Mouse (Mus musculus): ENCODE data around the gene Bsdc1. TPM values are rescaled to one million over a fixed set of nuclear protein-coding genes. Genes with fewer than 3 reads are reported as not detected.
"Not testable (repeated sequence)": the region's sequence is repeated elsewhere in the genome, so short reads cannot be mapped to it uniquely, and the experiment has no call there.

Bsdc1 gene
- total RNA-seq, 2 experiments from 2014 or later = 56.2 to 62.7 TPM

GRCm38 (mm10) chr4:129508834-129509600 lies 47.6 kb downstream of the Bsdc1 start:
- no peak for DNase-seq (ENCODE audit: low spot score in 2 of 2)
- TF ChIP-seq CTCF (conservative IDR thresholded peaks at IDR 0.05) = no peak
- no peak overlapping the region for H3K27ac ChIP-seq
- no peak overlapping the region for H3K4me3 ChIP-seq

GRCm38 (mm10) chr4:129509650-129510049 lies 48.3 kb downstream of the Bsdc1 start:
- no peak for DNase-seq (ENCODE audit: low spot score in 2 of 2)
- H3K27ac ChIP-seq = no peak overlapping the region
- no peak overlapping the region for H3K4me3 ChIP-seq
- TF ChIP-seq CTCF (conservative IDR thresholded peaks at IDR 0.05) = no peak

- no peak for DNase-seq (ENCODE audit: low spot score in 2 of 2)
- no peak for TF ChIP-seq CTCF (conservative IDR thresholded peaks at IDR 0.05)
- no peak overlapping the region for H3K4me3 ChIP-seq
- H3K27ac ChIP-seq = peak overlapping the region; percentile 70
These were observed 49.5 kb downstream of the Bsdc1 start for GRCm38 (mm10) chr4:129510723-129511412.

- no peak for TF ChIP-seq CTCF (conservative IDR thresholded peaks at IDR 0.05)
- DNase-seq (ENCODE audit: low spot score in 2 of 2) = no peak
- Histone ChIP-seq H3K4me3 (no peak overlapping the region), H3K27ac (peak overlapping the region; percentile 70)
These were observed 50.2 kb downstream of the Bsdc1 start for GRCm38 (mm10) chr4:129511413-129512096.

GRCm38 (mm10) chr4:129513086-129513767 lies 51.8 kb downstream of the Bsdc1 start, which contains the start of gene Marcksl1:
Gene Marcksl1, plus strand, starts transcription at chr4:129513581.
- TF ChIP-seq CTCF (conservative IDR thresholded peaks at IDR 0.05) = no peak
- Histone ChIP-seq H3K4me3 (peak within 1 kb of the TSS; percentile 64), H3K27ac (peak within 1 kb of the TSS; percentile 87)
- DNase-seq (ENCODE audit: low spot score in 2 of 2) = peak; percentile 81

- H3K4me3 ChIP-seq = peak overlapping the region; percentile 64
- no peak for DNase-seq (ENCODE audit: low spot score in 2 of 2)
- H3K27ac ChIP-seq = peak overlapping the region; percentile 87
- no peak for TF ChIP-seq CTCF (conservative IDR thresholded peaks at IDR 0.05)
These were observed 52.5 kb downstream of the Bsdc1 start for GRCm38 (mm10) chr4:129513891-129514290.

GRCm38 (mm10) chr4:129514300-129514898 lies 53.0 kb downstream of the Bsdc1 start:
- DNase-seq (ENCODE audit: low spot score in 2 of 2) = peak in 1 of 2 experiments; percentile 62
- H3K27ac ChIP-seq = peak overlapping the region; percentile 87
- H3K4me3 ChIP-seq = peak overlapping the region; percentile 64
- TF ChIP-seq CTCF (conservative IDR thresholded peaks at IDR 0.05) = peak; percentile 91

- H3K27ac ChIP-seq = no peak overlapping the region
- no peak for TF ChIP-seq CTCF (conservative IDR thresholded peaks at IDR 0.05)
- no peak for DNase-seq (ENCODE audit: low spot score in 2 of 2)
- no peak overlapping the region for H3K4me3 ChIP-seq
These were observed 55.5 kb downstream of the Bsdc1 start for GRCm38 (mm10) chr4:129516925-129517324.

- no peak overlapping the region for H3K27ac ChIP-seq
- no peak for DNase-seq (ENCODE audit: low spot score in 2 of 2)
- no peak for TF ChIP-seq CTCF (conservative IDR thresholded peaks at IDR 0.05)
- H3K4me3 ChIP-seq = no peak overlapping the region
These were observed 57.1 kb downstream of the Bsdc1 start for GRCm38 (mm10) chr4:129518519-129518918.

GRCm38 (mm10) chr4:129525338-129525737 lies 64.0 kb downstream of the Bsdc1 start:
- no peak for TF ChIP-seq CTCF (conservative IDR thresholded peaks at IDR 0.05)
- no peak overlapping the region for H3K27ac ChIP-seq
- no peak overlapping the region for H3K4me3 ChIP-seq
- no peak for DNase-seq (ENCODE audit: low spot score in 2 of 2)

- Histone ChIP-seq H3K4me3 (no peak overlapping the region), H3K27ac (no peak overlapping the region)
- TF ChIP-seq CTCF (conservative IDR thresholded peaks at IDR 0.05) = no peak
- DNase-seq (ENCODE audit: low spot score in 2 of 2) = no peak
These were observed 64.5 kb downstream of the Bsdc1 start for GRCm38 (mm10) chr4:129525889-129526288.

- not testable (repeated sequence) for DNase-seq (ENCODE audit: low spot score in 2 of 2); H3K27ac ChIP-seq; H3K4me3 ChIP-seq
These were observed 67.5 kb downstream of the Bsdc1 start for GRCm38 (mm10) chr4:129528901-129529300.

Other genes starting within 250 kb of the Bsdc1 start
- 1 to 10 TPM; 6.7 to 7.4 TPM for gene C77080, start 200.2 kb upstream of the Bsdc1 start, total RNA-seq (2021)
- 1 to 10 TPM in 1 of 2 experiments, under 1 TPM in 1; 0.98 to 1.1 TPM for gene Sync, start 174.0 kb upstream of the Bsdc1 start, total RNA-seq (2021)
- 100 to 1,000 TPM; 117 to 130 TPM for gene Rbbp4, start 126.2 kb upstream of the Bsdc1 start, total RNA-seq (2021)
- gene Zbtb8os, start 125.9 kb upstream of the Bsdc1 start, total RNA-seq (2021) = 10 to 100 TPM; 31.8 to 32.3 TPM
- gene Zbtb8a, start 83.5 kb upstream of the Bsdc1 start, total RNA-seq (2021) = 1 to 10 TPM; 4.1 TPM
- gene Zbtb8b, start 20.7 kb upstream of the Bsdc1 start, total RNA-seq (2021) = 1 to 10 TPM; 3.9 to 4.0 TPM
- under 1 TPM in 1 of 2 experiments, not detected in 1; 0.38 TPM for gene Tssk3, start 29.4 kb downstream of the Bsdc1 start, total RNA-seq (2021)
- not detected for gene Fam229a, start 29.6 kb downstream of the Bsdc1 start, total RNA-seq (2021)
- 100 to 1,000 TPM in 1 of 2 experiments, 10 to 100 TPM in 1; 94.6 to 103 TPM for gene Marcksl1, start 52.0 kb downstream of the Bsdc1 start, total RNA-seq (2021)
- 10 to 100 TPM; 48.9 to 49.8 TPM for gene Hdac1, start 81.1 kb downstream of the Bsdc1 start, total RNA-seq (2021)
- gene Lck, start 112.1 kb downstream of the Bsdc1 start, total RNA-seq (2021) = 1 to 10 TPM; 2.8 to 6.2 TPM
- gene Fam167b, start 117.0 kb downstream of the Bsdc1 start, total RNA-seq (2021) = under 1 TPM; 0.41 to 0.83 TPM
- 100 to 1,000 TPM; 117 to 120 TPM for gene Eif3i, start 139.1 kb downstream of the Bsdc1 start, total RNA-seq (2021)
- gene Tmem234, start 139.1 kb downstream of the Bsdc1 start, total RNA-seq (2021) = 10 to 100 TPM; 83.1 to 86.2 TPM
- gene Dcdc2b, start 152.7 kb downstream of the Bsdc1 start, total RNA-seq (2021) = 1 to 10 TPM; 5.7 to 7.4 TPM
- gene Iqcc, start 157.5 kb downstream of the Bsdc1 start, total RNA-seq (2021) = 10 to 100 TPM; 31.5 to 34.3 TPM
- gene Ccdc28b, start 162.4 kb downstream of the Bsdc1 start, total RNA-seq (2021) = 10 to 100 TPM; 70.2 to 81.0 TPM
- gene Txlna, start 179.5 kb downstream of the Bsdc1 start, total RNA-seq (2021) = 10 to 100 TPM; 49.7 to 51.3 TPM
- gene Kpna6, start 211.2 kb downstream of the Bsdc1 start, total RNA-seq (2021) = 10 to 100 TPM; 88.7 to 97.9 TPM
- 10 to 100 TPM; 14.6 TPM for gene Tmem39b, start 235.3 kb downstream of the Bsdc1 start, total RNA-seq (2021)